Mouse (Mus musculus) lung, adult 2 months (tissue): ENCODE data around the gene Ptk6.

Experiments
- CTCF ChIP-seq: fragments of 200-500 bp; IDR thresholded peaks from 2 replicates; pipeline ENCODE4 v1.5.1; 2011; ENCODE audit warnings: mild to moderate bottlenecking, low read length, control low read depth; ENCODE audit not compliant: insufficient read depth
- POLR2A ChIP-seq: fragments of 200-500 bp; IDR thresholded peaks from 2 replicates; pipeline ENCODE4 v1.6.1; 2011; ENCODE audit warnings: low read depth, mild to moderate bottlenecking, control low read depth, low read length, borderline replicate concordance; ENCODE audit errors: extremely low read depth

DNA sequence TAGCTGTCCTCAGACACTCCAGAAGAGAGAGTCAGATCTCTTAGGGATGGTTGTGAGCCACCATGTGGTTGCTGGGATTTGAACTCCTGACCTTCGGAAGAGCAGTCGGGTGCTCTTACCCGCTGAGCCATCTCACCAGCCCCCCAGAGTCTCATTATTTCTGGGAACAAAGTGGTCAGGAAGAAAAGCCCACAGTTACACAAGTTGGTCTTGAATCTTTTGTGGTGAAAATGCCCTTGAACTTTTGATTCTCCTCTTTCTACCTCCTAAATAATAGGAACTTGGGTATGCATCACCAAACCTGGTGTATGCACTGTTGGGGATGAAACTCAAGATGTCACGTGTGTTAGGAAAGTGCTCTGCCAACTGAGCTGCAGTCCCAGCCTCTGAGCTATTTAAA is 10.7 kb downstream of the Ptk6 start:
- TF ChIP-seq CTCF (no peak), POLR2A (no peak)
